Mouse (Mus musculus) spleen, postnatal 4 days (tissue): ENCODE measurements around the gene Tbc1d30.

ENCODE experiments used
- DNase-seq, 2 experiments: peaks; one replicate each; pipeline ENCODE4 v3.0.0; 2022; ENCODE audit warnings: low spot score in 2 of 2

The Tbc1d30 gene

GRCm38 (mm10) chr10:121351066-121351581 is at the start of gene Tbc1d30:
Tbc1d30 (minus strand) TSS chr10:121351278.
- peak in 1 of 2 experiments; percentile 65 for DNase-seq

GRCm38 (mm10) chr10:121398599-121398998 is 47.5 kb upstream of the Tbc1d30 start:
- DNase-seq = no peak

- no peak for DNase-seq
Measured at GRCm38 (mm10) chr10:121395542-121396176, 44.6 kb upstream of the Tbc1d30 start.

- DNase-seq = no peak
Measured at GRCm38 (mm10) chr10:121394789-121395325, 43.8 kb upstream of the Tbc1d30 start.

GRCm38 (mm10) chr10:121394270-121394669 is 43.2 kb upstream of the Tbc1d30 start:
- no peak for DNase-seq

GRCm38 (mm10) chr10:121391901-121392300 is 40.8 kb upstream of the Tbc1d30 start:
- no peak for DNase-seq

GRCm38 (mm10) chr10:121390602-121391001 is 39.5 kb upstream of the Tbc1d30 start:
- DNase-seq = no peak

GRCm38 (mm10) chr10:121386347-121386746 is 35.3 kb upstream of the Tbc1d30 start:
- no peak for DNase-seq

GRCm38 (mm10) chr10:121385695-121386094 is 34.6 kb upstream of the Tbc1d30 start:
- DNase-seq = no peak

GRCm38 (mm10) chr10:121384710-121385109 is 33.6 kb upstream of the Tbc1d30 start:
- DNase-seq = no peak

- DNase-seq = no peak
Measured at GRCm38 (mm10) chr10:121381280-121381679, 30.2 kb upstream of the Tbc1d30 start.

GRCm38 (mm10) chr10:121379387-121379786 is 28.3 kb upstream of the Tbc1d30 start:
- no peak for DNase-seq

GRCm38 (mm10) chr10:121376530-121377271 is 25.6 kb upstream of the Tbc1d30 start:
- DNase-seq = no peak

- DNase-seq = no peak
Measured at GRCm38 (mm10) chr10:121375649-121376493, 24.8 kb upstream of the Tbc1d30 start.

- no peak for DNase-seq
Measured at GRCm38 (mm10) chr10:121374693-121375620, 23.9 kb upstream of the Tbc1d30 start.

GRCm38 (mm10) chr10:121374013-121374412 is 22.9 kb upstream of the Tbc1d30 start:
- DNase-seq = no peak

- DNase-seq = no peak
Measured at GRCm38 (mm10) chr10:121370777-121371176, 19.7 kb upstream of the Tbc1d30 start.

- DNase-seq = no peak
Measured at GRCm38 (mm10) chr10:121368783-121369465, 17.8 kb upstream of the Tbc1d30 start.

GRCm38 (mm10) chr10:121367780-121368179 is 16.7 kb upstream of the Tbc1d30 start:
- DNase-seq = no peak

- peak in 1 of 2 experiments; percentile 59 for DNase-seq
Measured at GRCm38 (mm10) chr10:121367271-121367670, 16.2 kb upstream of the Tbc1d30 start.
